Mouse (Mus musculus) heart, embryonic 12.5 days (tissue): ENCODE measurements around the gene Ctnnbip1. TPM values are rescaled to one million over a fixed set of nuclear protein-coding genes. Genes with fewer than 3 reads are reported as not detected.

Experiments
- ATAC-seq: fragments of 200-750 bp; cut with Nextera tagmentation; 2 replicates; pipeline ENCODE4 v1.8.0; 2017; ENCODE audit warnings: moderate TSS enrichment, moderate library complexity; ENCODE audit not compliant: insufficient number of reproducible peaks, low FRiP score
- H3K27ac ChIP-seq: fragments of 300-500 bp; sonication (generic); 2 replicates; pipeline ENCODE4 v1.5.1; 2016; ENCODE audit warnings: mild to moderate bottlenecking, moderate library complexity; ENCODE audit not compliant: poor library complexity, severe bottlenecking
- H3K27me3 ChIP-seq: fragments of 300-500 bp; sonication (generic); replicated peaks from 2 replicates; pipeline ENCODE4 v1.6.1; 2016; ENCODE audit warnings: mild to moderate bottlenecking, moderate library complexity
- H3K36me3 ChIP-seq: fragments of 300-500 bp; sonication (generic); 2 replicates; pipeline ENCODE4 v1.6.1; 2016; ENCODE audit warnings: mild to moderate bottlenecking, moderate library complexity
- H3K4me1 ChIP-seq: fragments of 300-500 bp; sonication (generic); replicated peaks from 2 replicates; pipeline ENCODE4 v1.6.1; 2016; ENCODE audit warnings: mild to moderate bottlenecking
- H3K4me2 ChIP-seq: fragments of 300-500 bp; sonication (generic); 2 replicates; pipeline ENCODE4 v1.6.1; 2016; ENCODE audit warnings: mild to moderate bottlenecking, moderate library complexity
- H3K4me3 ChIP-seq: fragments of 300-500 bp; sonication (generic); 2 replicates; pipeline ENCODE4 v1.5.1; 2016; ENCODE audit warnings: mild to moderate bottlenecking
- H3K9ac ChIP-seq: fragments of 300-500 bp; sonication (generic); 2 replicates; pipeline ENCODE4 v1.6.1; 2016; ENCODE audit warnings: mild to moderate bottlenecking, moderate library complexity
- H3K9me3 ChIP-seq: fragments of 300-500 bp; sonication (generic); replicated peaks from 2 replicates; pipeline ENCODE4 v1.6.1; 2016; ENCODE audit warnings: mild to moderate bottlenecking, moderate library complexity
- WGBS: fragments of 180-500 bp; shearing (Covaris S2); methylation state at CpG from one replicate; pipeline ENCODE4 v1.1.7; 2016; 5-methylcytosine and 5-hydroxymethylcytosine counted together
- polyA plus RNA-seq: library from polyadenylated mRNA; unstranded; fragments of >200 nt; fragmentation: Nextera tagmentation; extraction: Ambion mirVana; gene quantifications from 2 replicates; pipeline ENCODE4 v1.2.1, GENCODE M21; 2016

Ctnnbip1 gene
- polyA plus RNA-seq, 1 experiment from 2014 or later: 38.5 TPM

- ATAC-seq: no peak
- H3K27ac ChIP-seq: no peak overlapping the region
- peaks cover 26% of the 10 kb centered on the region for H3K4me1 ChIP-seq
Measured at GRCm38 (mm10) chr4:149572851-149573250, 54.8 kb downstream of the Ctnnbip1 start.

GRCm38 (mm10) chr4:149574391-149574821 is 56.4 kb downstream of the Ctnnbip1 start:
- H3K27ac ChIP-seq: no peak overlapping the region
- H3K36me3 ChIP-seq: no peaks in the 10 kb centered on the region
- ATAC-seq: no peak
- no peak overlapping the region for H3K4me3 ChIP-seq
- no peak overlapping the region for H3K9ac ChIP-seq
- WGBS: 60% methylated on average over 14 of the region's 14 CpGs
- no peaks in the 10 kb centered on the region for H3K9me3 ChIP-seq
- no peak overlapping the region for H3K4me2 ChIP-seq
- peaks cover 23% of the 10 kb centered on the region for H3K4me1 ChIP-seq
- peaks cover 54% of the 10 kb centered on the region for H3K27me3 ChIP-seq

More at GRCm38 (mm10) chr4:149572851-149573250, 54.8 kb downstream of the Ctnnbip1 start:
- WGBS: 45% methylated on average over 8 of the region's 8 CpGs
- peaks cover 39% of the 10 kb centered on the region for H3K27me3 ChIP-seq
- no peak overlapping the region for H3K9ac ChIP-seq
- H3K4me3 ChIP-seq: no peak overlapping the region
- no peaks in the 10 kb centered on the region for H3K36me3 ChIP-seq
- H3K9me3 ChIP-seq: no peaks in the 10 kb centered on the region
- H3K4me2 ChIP-seq: no peak overlapping the region

- WGBS: 85% methylated on average over 9 of the region's 9 CpGs
- Histone ChIP-seq H3K9ac (no peak overlapping the region), H3K4me2 (no peak overlapping the region), H3K9me3 (no peaks in the 10 kb centered on the region), H3K36me3 (no peaks in the 10 kb centered on the region), H3K27me3 (peaks cover 65% of the 10 kb centered on the region), H3K27ac (no peak overlapping the region), H3K4me3 (no peak overlapping the region), H3K4me1 (peaks cover 21% of the 10 kb centered on the region)
- ATAC-seq: no peak
Measured at GRCm38 (mm10) chr4:149576061-149576460, 58.0 kb downstream of the Ctnnbip1 start.

GRCm38 (mm10) chr4:149576993-149577548 is 59.0 kb downstream of the Ctnnbip1 start:
- no peak for ATAC-seq
- H3K4me1 ChIP-seq: peaks cover 11% of the 10 kb centered on the region
- H3K9ac ChIP-seq: no peak overlapping the region
- peaks cover 65% of the 10 kb centered on the region for H3K27me3 ChIP-seq
- no peaks in the 10 kb centered on the region for H3K36me3 ChIP-seq
- WGBS: 26% methylated on average over 4 of the region's 4 CpGs
- no peak overlapping the region for H3K4me3 ChIP-seq
- H3K27ac ChIP-seq: no peak overlapping the region
- H3K4me2 ChIP-seq: no peak overlapping the region
- H3K9me3 ChIP-seq: no peaks in the 10 kb centered on the region

DNA sequence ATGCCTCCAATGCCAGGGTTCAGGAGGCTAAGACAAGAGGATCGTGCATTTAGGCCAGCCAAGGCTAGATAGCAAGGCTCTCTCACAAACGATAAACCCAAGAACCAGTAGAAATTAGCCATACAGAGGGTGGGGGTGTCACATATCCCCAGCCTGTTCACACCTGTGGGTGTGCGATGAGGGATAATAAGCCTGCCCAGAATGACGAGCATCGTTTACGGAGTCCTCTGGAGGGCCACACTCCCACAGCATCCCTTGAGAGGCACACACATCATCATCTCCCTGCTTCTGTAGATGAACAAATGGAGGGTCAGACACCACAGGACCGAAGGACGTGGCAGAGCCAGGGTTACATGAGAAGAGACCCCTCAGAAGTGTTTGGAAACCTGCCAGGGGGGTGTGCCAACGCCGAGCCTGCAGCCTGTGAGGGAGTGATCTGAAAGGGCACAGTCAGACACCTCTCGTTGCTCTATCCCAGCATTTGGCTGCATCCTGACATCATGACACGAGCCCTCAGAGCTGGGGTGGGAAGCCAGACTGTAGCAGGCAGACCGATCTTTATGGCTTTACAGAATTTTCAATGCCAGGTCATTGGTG is 60.1 kb downstream of the Ctnnbip1 start:
- no peak overlapping the region for H3K9ac ChIP-seq
- H3K9me3 ChIP-seq: no peaks in the 10 kb centered on the region
- no peak for ATAC-seq
- no peak overlapping the region for H3K27ac ChIP-seq
- H3K4me2 ChIP-seq: no peak overlapping the region
- H3K4me3 ChIP-seq: no peak overlapping the region
- WGBS: 64% methylated on average over 13 of the region's 13 CpGs
- H3K4me1 ChIP-seq: 0 out of 2 replicates have a peak, but pooled peaks cover under 1% of the 10 kb centered on the region
- peaks cover 63% of the 10 kb centered on the region for H3K27me3 ChIP-seq
- H3K36me3 ChIP-seq: no peaks in the 10 kb centered on the region

DNA sequence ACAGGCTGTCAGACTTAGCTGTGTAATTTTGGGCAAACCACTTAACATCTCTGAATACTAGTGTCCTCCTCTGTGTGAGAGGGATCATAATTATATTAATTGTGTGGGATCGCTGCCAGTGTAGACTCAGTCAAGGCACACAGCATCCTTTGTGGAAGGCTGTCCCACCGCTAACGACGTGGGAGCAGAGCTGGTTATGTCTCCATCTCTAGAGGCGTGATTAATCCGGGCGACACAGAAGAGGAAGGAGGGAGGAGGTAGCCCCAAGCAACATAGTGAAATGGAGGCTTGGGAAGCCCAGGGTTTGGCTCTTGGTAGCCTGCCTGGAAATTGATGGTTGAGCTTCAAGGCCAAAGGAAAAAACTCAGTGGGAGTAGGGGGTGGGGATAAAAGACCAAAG is 60.8 kb downstream of the Ctnnbip1 start:
- Histone ChIP-seq H3K4me1 (no peaks in the 10 kb centered on the region), H3K27me3 (peaks cover 58% of the 10 kb centered on the region), H3K9ac (no peak overlapping the region), H3K36me3 (no peaks in the 10 kb centered on the region), H3K27ac (no peak overlapping the region), H3K4me2 (no peak overlapping the region), H3K4me3 (no peak overlapping the region), H3K9me3 (no peaks in the 10 kb centered on the region)
- no peak for ATAC-seq
- 66% methylated on average over 7 of the region's 7 CpGs for WGBS

GRCm38 (mm10) chr4:149585236-149585635 is 67.2 kb downstream of the Ctnnbip1 start:
- H3K36me3 ChIP-seq: no peaks in the 10 kb centered on the region
- no peak overlapping the region for H3K9ac ChIP-seq
- no peak overlapping the region for H3K4me3 ChIP-seq
- H3K9me3 ChIP-seq: no peaks in the 10 kb centered on the region
- peaks cover 60% of the 10 kb centered on the region for H3K27me3 ChIP-seq
- ATAC-seq: no peak
- no peak overlapping the region for H3K4me2 ChIP-seq
- H3K4me1 ChIP-seq: peaks cover 11% of the 10 kb centered on the region
- H3K27ac ChIP-seq: no peak overlapping the region
- WGBS: 73% methylated on average over 8 of the region's 8 CpGs

- Histone ChIP-seq H3K27ac (no peak within 1 kb of the TSS), H3K27me3 (peaks cover 52% of the 10 kb centered on the region)
Measured at GRCm38 (mm10) chr4:149586044-149586782, 68.2 kb downstream of the Ctnnbip1 start, which contains the start of gene Clstn1. Clstn1 (plus strand) TSS chr4:149586468.

DNA sequence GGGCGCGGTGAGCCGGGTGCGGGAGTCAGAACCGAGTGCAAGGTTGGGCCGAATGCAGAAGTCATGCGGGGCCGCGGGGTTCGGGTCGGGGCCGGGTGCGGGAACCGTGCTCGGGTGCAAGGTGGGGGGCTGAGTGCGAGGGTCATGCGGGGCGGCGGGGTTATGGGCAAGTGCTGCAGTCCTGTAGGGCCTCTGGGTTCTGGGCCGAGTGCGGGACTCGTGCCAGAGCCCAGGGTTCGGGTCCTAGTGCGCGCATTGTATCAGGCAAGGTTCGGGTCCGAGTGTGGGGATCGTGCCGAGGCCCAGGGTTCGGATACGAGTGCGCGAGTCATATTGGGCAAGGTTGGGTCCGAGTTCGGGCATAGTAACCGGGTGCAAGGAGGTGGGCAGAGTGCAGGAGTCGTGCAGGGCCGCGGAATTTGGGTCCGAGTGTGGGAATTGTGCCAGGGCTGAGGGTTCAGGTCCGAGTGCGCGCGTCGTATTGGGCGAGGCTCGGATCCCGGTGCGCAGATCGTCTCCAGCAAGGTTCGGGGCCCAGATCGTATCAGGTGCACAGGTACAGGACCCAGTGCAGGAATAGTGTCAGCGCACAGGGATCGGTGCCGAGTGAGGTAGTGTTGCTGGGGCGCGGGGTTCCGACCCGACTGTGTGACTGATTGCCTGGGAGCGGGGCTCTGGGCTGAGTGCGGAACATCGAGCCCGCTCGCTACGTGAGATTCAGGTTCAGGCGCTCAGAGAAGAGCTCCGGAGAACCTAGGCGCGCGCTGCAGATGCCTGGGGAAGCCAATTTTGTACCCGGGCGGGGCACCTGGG is 69.0 kb downstream of the Ctnnbip1 start:
- Histone ChIP-seq H3K9ac (peak overlapping the region; percentile 70), H3K4me2 (peak overlapping the region; percentile 94), H3K4me1 (peaks cover 11% of the 10 kb centered on the region), H3K36me3 (no peaks in the 10 kb centered on the region), H3K9me3 (0 out of 2 replicates have a peak, but pooled peaks cover 6% of the 10 kb centered on the region), H3K27ac (no peak overlapping the region), H3K4me3 (peak overlapping the region; percentile 68), H3K27me3 (peaks cover 45% of the 10 kb centered on the region)
- WGBS: under 1% methylated on average over 71 of the region's 72 CpGs
- ATAC-seq: peak; percentile 36

More at GRCm38 (mm10) chr4:149586044-149586782, 68.2 kb downstream of the Ctnnbip1 start, which contains the start of gene Clstn1:
- Histone ChIP-seq H3K4me2 (peak within 1 kb of the TSS; percentile 94), H3K36me3 (no peaks in the 10 kb centered on the region), H3K9me3 (0 out of 2 replicates have a peak, but pooled peaks cover under 1% of the 10 kb centered on the region), H3K4me1 (peaks cover 11% of the 10 kb centered on the region), H3K4me3 (peak within 1 kb of the TSS; percentile 68), H3K9ac (peak within 1 kb of the TSS; percentile 70)
- peak; percentile 73 for ATAC-seq
- 3% methylated on average over 66 of the region's 103 CpGs for WGBS

GRCm38 (mm10) chr4:149587596-149588168 is 69.6 kb downstream of the Ctnnbip1 start:
- peak overlapping the region; percentile 94 for H3K4me2 ChIP-seq
- H3K4me3 ChIP-seq: peak overlapping the region; percentile 68
- peaks cover 11% of the 10 kb centered on the region for H3K4me1 ChIP-seq
- H3K9me3 ChIP-seq: 0 out of 2 replicates have a peak, but pooled peaks cover 6% of the 10 kb centered on the region
- ATAC-seq: peak; percentile 19; the same call in 1 of the 2 replicates
- peaks cover 43% of the 10 kb centered on the region for H3K27me3 ChIP-seq
- H3K27ac ChIP-seq: no peak overlapping the region
- no peaks in the 10 kb centered on the region for H3K36me3 ChIP-seq
- WGBS: 7% methylated on average over 24 of the region's 24 CpGs
- peak overlapping the region; percentile 70 for H3K9ac ChIP-seq
